Mouse (Mus musculus) left cerebral cortex, adult 9 months (tissue): ENCODE measurements around the gene Rnf111.

Experiments
- DNase-seq, 2 experiments: peaks; one replicate each; pipeline ENCODE4 v3.0.0; 2022; ENCODE audit warnings: low spot score in 2 of 2

Rnf111 gene

DNA sequence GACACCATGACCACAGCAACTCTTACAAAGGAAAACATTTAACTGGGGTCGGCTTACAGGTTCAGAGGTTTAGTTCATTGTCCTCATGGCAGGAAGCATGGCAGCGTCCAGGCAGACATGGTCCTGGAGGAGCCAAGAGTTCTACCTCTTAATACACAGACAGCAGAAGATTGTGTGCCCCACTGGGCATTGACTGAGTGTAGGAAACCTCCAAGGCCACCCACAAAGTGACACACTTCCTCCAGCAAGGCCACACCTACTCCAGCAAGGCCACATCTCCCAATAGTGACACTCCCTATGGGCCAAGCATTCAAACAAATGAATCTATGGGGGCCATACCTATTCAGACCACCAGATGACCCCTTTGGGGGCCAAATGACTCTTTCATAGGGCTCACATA is 107.4 kb downstream of the Rnf111 start:
- DNase-seq: no peak

DNA sequence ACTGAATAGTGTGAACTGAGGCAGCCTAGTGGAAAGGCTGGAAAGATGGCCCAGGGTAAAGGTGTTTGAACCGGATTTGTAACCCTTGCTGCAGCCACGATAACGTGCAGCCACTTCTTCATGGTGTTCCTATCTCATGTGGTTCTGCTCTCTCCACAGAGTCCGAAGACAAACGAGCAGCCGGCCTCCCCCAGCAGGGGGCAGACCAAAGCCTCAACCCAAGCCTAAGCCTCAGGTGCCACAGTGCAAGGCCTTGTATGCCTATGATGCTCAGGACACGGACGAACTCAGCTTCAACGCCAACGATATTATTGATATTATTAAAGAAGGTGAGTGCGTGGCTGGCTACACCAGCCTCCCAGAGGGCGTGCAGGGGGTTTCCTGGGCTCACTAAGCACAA is 107.9 kb downstream of the Rnf111 start:
- DNase-seq: no peak

DNA sequence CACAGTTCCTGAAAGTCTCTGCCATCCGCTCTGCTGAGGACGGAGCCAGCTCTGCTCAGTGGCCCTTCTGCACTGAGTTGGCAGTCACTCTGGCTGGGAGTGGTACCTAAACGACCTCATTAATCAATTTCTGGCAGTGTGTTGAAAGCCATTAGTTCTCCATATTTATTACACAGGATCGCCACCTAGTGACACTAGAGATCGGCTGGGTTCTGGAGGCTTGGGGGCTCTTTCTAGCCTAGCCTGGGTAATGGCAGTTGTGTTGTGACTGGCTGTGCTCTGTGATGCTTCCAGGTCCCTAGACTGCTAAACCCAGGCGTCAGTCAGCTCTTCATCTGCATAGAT is 111.0 kb downstream of the Rnf111 start:
- DNase-seq: peak in 1 of 2 experiments; percentile 54

DNA sequence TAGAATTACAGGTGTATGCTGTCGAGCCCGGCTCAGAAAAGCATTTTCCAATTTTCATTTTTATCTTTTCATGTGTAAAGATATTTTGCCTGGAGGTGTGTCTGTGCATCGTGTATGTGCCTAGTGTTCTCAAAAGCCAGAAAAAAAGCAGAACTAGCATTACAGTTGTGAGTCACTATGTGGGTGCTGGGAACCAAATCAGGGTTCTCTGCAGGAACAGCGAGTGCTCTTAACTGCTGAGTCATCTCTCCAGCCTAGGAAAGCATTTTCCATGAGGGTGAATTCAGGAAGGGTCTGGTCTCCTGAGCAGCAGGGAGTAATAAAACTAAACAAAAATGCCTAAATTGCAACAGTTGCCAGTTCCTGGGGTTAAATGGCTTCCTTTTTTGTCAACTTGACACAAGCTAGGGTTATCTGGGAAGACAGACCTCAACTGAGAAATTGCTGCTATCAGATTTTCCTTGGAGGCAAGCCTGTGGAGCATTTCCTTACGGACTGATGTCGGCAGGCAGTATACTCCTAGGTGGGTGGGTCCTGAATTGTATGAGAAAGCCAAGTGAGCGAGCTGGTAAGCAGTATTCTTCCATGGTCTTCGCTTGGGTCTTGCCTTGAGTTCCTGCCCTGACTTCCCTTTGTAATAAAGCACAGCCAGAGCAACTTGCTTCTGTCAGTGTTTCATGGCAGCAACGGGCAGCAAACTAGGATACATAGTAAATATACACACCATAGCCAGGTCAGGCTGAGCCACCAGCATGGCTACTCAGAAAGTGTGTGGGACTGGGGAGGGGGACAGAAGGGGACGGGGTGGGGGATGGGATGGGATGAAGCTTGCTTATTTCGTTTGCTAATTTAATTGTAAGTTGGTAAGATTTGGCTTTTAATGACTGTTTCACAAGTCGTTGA is 111.6 kb downstream of the Rnf111 start:
- no peak for DNase-seq

DNA sequence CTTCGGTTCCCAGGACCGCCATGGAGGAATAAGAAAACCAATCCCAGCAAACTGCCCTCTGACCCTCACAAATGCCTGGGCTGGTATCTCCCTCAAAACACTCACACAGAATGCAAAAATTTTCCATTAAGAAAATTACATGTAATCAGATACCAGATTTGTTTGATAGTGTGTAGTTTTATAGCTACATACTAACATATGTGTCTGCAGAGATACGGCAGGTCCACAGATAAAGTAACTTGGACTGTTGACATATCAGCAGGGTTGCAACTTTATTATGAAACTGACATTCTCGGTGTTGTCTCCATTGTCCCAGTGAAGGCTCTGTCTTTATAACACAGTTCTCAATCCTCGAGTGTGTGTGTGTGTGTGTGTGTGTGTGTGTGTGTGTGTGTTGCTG is 112.5 kb downstream of the Rnf111 start:
- no peak for DNase-seq

DNA sequence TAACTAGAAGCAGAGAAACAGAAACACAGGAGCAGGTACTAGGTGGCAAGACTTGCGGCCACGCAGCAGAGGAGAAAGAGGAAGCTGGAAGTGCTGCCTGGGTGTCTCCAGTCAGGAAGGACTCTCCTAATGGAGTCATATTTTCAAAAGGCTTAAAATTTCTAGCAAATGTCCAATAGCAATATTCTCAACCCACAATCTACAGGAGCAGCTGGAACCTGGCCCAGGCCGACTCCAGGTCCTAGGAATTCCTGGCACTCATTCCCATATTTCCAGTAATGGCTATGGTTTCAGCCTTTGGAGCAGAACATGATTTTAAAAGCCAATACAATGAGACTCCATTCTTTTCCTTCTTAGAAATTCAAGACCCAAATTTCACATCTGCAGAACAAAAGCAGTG is 114.0 kb downstream of the Rnf111 start:
- no peak for DNase-seq

DNA sequence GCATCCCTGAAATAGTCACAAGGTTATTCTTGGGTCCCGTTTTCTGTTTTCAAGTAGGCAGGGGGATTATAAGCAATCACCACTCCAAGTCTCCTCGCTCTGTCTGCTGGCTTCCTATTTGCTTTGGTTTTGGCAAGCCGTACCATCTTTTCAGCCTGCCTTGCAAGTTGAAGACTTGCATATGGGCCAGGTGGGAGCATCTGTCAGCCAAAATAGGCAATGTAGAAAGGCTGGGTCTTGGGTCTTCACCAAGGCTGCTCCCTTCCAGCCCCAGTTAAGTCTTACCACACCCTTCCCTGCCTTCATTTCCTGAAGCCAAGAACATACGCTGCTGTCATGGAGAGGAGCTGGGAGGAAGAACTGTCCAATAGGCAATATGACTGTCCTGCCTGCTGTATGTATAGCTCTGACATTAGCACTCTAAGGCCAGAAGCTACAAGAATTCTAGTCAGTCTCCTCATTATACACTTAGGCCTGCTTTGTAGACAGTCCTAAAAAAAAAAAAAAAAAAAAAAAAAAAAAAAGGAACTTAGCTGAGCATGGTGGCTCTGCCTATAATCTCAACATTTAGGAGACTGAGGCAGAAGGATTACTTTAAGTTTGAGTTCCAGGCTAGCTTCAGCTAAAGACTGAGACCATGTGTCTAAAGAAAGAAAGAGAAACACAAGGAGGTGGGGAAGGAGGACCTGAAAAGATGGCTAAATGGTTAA is 116.0 kb downstream of the Rnf111 start:
- DNase-seq: no peak

DNA sequence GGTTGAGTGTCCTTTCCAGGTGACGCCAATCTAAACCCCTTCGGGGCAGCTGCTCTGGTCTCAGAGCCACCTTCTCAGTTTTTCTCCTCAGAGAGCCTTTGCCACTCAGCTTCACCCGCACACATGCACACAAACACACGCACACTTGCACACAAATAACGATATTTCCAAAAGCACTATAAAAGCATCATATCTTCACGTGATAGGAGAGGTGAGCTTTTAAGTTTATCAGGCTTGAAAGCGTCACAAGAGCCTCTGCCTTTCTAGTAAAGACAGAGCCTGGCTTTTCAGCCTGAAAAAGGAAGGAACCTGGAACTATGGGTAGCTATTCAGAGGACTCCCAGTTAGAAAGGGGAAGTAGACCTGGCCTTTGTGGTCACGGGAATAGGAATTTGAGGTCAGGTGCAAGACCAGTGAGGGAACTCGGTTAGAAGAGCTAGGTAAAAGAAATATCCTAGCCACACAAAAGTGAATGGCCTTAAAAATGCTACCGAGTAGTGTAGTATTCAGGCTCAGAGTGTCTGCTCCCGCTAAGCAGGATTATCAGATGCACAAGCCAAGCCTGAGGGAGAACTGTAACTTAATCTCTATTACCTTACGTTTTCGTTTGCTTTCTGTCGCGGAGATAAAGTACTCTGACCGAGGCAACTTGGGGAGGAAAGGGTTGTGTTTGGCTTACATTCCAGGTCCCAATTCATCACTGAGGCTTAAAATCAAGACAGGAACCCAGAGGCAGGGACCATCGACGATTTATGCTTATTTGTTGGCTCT is 118.4 kb downstream of the Rnf111 start:
- DNase-seq: no peak

DNA sequence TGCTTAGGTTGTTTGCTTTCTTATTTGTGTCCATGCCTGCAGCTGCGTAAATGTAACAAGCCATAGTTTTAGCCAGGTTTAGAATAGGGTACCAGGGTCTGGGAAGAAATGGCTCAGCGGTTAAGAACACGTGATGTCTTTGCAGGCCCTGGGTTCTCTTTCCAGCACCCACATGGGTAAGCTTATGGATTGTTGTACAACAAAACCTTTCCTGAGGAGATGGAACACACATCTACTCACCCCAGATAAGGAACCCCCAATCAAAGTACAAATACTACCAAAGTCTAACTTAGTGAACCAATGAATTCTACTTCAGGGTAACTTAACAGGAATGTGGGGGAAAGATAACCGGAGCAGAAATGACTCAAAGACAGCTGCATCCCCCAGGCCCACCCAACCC is 119.0 kb downstream of the Rnf111 start:
- no peak for DNase-seq

DNA sequence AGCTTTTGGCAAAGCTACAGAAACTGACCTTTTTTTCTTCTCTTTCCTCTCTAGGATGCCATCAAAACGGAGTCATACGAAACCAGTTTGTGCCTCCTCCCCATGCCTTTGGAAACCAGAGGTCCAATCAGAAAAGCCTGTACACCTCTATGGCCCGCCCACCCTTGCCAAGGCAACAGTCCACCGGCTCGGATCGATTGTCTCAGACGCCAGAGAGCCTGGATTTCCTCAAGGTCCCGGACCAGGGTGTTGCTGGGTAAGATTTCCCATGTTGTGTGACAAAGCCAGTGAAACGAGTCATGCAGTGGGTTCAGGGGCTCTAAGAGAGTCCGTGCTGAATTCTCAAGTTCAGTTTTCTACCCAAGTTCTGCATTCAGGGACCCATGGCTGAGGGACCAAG is 119.8 kb downstream of the Rnf111 start:
- no peak for DNase-seq

DNA sequence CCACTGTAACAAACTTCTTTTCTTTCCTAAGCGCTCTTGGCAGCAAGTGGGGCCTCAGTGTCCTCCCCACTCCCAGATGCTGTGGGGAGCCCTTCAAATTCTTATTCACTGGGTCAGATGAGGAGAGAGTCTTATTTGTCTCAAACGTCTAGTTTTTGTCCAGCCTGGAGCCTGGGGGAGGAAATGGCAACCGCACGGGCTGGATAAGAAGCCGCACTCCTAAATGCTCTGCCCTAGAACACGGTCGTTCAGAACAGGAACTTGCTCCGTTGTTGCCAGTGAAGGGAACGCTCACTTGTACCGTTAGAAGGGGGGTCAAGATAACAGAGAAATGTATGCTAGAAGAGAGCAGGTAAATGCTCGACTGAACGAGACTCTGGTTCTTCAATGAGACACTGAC is 121.4 kb downstream of the Rnf111 start:
- no peak for DNase-seq

DNA sequence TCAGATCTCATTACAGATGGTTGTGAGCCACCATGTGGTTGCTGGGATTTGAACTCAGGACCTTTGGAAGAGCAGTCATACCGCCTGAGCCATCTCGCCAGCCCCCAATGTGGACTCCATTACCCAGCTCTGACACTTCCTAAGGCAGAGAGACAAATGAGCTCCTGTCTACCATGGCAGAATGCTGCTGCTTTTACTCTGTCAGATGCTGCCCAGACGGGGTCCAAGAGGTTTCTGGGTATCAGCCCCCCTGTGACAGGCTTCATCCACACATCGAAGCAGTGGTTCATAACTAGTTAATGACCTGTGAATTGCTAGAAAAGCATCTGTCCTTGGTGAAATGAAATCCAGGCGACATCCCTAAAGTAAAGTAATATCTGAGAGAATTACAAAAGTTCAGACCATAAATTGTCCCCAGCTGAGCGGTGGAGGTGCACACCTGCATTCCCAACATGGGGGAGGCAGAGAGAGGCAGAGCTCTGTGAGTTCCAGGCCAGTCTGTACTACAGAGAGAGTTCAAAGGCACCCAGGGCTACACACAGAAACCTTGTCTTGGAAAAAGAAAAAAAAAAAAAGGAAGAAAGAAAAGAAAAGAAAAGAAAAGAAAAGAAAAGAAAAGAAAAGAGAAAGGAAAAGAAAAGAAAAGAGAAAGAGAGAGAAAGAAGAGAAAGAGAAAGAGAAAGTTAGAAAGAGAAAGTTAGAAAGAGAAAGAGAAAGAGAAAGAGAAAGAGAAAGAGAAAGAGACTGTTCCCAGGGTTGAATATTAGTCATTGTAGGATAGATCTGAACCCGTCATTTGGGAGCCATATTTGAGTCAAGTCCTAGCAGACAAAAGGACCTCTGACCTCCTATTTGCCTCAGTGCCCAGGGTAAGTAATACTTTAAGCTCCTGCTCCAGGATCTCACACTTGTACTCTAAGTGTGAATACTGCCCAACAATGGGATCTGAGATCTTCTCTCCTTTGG is 123.7 kb downstream of the Rnf111 start:
- no peak for DNase-seq
